Mouse (Mus musculus): ENCODE results near the gene Gm13697.
"Not testable (repeated sequence)": the region's sequence is repeated elsewhere in the genome, so short reads cannot be mapped to it uniquely, and the experiment has no call there.

Gm13697 gene

DNA sequence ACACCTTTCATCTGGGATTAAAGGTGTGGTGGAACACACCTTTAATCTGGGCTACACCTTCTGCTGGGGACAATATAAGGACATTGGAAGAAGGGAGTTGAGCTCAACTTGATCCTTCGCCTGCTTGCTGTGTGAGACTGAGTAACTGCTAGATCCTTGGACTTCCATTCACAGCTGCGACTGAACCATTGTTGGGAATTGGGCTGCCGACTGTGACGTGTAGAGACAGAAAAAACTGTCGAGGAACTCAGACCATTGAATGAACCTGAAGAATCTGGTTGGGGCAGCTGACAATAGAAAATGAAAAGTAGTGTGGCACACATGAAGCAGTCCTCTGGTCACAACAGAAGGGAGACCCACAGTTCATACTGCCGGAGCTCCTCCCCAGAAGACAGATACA is at the start of gene Gm13697:
TSS of gene Gm13697 (plus strand) at position 301 of the 400 bp plus-strand sequence.
- not testable (repeated sequence) for DNase-seq

- peak; percentile 44 for DNase-seq
Observed at GRCm38 (mm10) chr2:83940931-83941361, 43.6 kb upstream of the Gm13697 start, which contains the start of gene Zswim2. Gene Zswim2 (minus strand): TSS chr2:83941228.

- DNase-seq, result no peak
Observed at GRCm38 (mm10) chr2:83941378-83941777, 43.2 kb upstream of the Gm13697 start.

DNA sequence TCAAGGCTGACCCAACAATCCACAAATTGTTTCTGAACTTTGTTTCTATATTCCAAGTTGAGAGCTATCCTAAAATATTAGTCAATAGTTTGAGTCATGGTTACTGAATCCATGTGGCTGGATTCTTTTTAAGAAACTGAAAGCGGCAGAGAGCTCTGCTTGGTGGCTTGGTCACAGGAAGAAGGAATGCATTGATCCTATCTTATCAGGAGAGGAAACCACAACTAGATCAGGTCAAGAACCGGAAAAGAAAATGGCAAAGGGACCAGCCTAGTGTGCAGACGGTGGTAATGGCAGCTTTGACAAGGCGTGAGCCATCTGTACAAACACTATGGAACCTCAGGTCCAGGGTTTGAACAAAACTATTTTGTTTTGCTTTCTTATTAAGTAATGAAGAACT is 42.8 kb upstream of the Gm13697 start:
- no peak for DNase-seq

DNA sequence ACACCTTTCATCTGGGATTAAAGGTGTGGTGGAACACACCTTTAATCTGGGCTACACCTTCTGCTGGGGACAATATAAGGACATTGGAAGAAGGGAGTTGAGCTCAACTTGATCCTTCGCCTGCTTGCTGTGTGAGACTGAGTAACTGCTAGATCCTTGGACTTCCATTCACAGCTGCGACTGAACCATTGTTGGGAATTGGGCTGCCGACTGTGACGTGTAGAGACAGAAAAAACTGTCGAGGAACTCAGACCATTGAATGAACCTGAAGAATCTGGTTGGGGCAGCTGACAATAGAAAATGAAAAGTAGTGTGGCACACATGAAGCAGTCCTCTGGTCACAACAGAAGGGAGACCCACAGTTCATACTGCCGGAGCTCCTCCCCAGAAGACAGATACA is 29.1 kb upstream of the Gm13697 start, which contains the start of gene Gm13698:
TSS of gene Gm13698 (plus strand) at position 301 of the 400 bp plus-strand sequence.
- not testable (repeated sequence) for DNase-seq

GRCm38 (mm10) chr2:83961203-83961602 is 23.3 kb upstream of the Gm13697 start, which contains the start of gene Gm13693:
Gene Gm13693 (plus strand): TSS chr2:83961503.
- not testable (repeated sequence) for DNase-seq

GRCm38 (mm10) chr2:83967013-83967412 is 17.5 kb upstream of the Gm13697 start, which contains the start of gene Gm13695:
Gene Gm13695 (plus strand): TSS chr2:83967313.
- DNase-seq, result not testable (repeated sequence)

DNA sequence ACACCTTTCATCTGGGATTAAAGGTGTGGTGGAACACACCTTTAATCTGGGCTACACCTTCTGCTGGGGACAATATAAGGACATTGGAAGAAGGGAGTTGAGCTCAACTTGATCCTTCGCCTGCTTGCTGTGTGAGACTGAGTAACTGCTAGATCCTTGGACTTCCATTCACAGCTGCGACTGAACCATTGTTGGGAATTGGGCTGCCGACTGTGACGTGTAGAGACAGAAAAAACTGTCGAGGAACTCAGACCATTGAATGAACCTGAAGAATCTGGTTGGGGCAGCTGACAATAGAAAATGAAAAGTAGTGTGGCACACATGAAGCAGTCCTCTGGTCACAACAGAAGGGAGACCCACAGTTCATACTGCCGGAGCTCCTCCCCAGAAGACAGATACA is 11.7 kb upstream of the Gm13697 start, which contains the start of gene Gm13696:
TSS of gene Gm13696 (plus strand) at position 301 of the 400 bp plus-strand sequence.
- DNase-seq, result not testable (repeated sequence)

GRCm38 (mm10) chr2:83978633-83979032 is 5.9 kb upstream of the Gm13697 start, which contains the start of gene Gm13694:
Gene Gm13694 (plus strand): TSS chr2:83978933.
- DNase-seq, result not testable (repeated sequence)

- not testable (repeated sequence) for DNase-seq
Observed at GRCm38 (mm10) chr2:83990253-83990652, 5.7 kb downstream of the Gm13697 start, which contains the start of gene Gm13691. Gene Gm13691 (plus strand): TSS chr2:83990553.

- DNase-seq, result peak; percentile 37
Observed at GRCm38 (mm10) chr2:83993639-83994255, 9.2 kb downstream of the Gm13697 start.

- DNase-seq, result not testable (repeated sequence)
Observed at GRCm38 (mm10) chr2:83994526-83994925, 10.0 kb downstream of the Gm13697 start.

DNA sequence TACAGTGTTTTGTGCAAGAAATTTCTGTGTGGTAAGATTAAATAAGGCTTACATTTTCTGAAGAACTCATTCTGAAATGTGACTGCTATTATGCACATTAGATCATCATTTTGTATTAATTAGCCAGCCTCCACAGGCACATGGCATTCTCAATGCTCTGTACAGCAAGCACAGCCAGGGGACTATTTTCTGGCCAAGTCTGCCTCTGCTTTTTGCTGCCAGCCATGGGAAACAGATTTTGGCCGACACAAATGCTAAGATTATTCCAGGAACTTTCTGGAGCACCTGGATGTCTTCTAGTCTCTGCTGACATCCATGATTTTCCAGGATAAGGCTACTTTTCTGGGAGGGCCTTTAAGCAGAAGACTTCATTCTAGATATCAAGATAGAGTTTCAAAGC is 24.4 kb downstream of the Gm13697 start:
- DNase-seq, result no peak

DNA sequence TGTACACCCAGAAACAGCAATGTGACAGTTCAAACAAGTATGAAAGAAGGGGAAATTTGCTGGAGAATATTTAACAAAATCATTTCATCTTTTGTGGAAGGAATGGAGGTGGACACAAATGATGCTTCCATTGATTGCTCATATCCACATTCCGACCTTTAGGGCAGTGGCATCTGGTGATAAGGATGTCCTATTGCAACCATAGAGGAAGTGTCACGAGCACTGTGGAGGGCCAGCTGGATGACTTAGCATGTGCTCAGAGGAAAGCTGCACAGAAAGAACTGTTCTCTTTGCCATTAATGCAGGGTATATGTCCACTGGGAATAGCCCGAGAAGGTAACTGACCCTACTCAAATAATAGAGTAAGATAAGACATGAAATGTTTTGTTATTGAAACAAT is 25.3 kb downstream of the Gm13697 start:
- peak; percentile 23 for DNase-seq

GRCm38 (mm10) chr2:84014572-84014971 is 30.0 kb downstream of the Gm13697 start:
- DNase-seq, result no peak

DNA sequence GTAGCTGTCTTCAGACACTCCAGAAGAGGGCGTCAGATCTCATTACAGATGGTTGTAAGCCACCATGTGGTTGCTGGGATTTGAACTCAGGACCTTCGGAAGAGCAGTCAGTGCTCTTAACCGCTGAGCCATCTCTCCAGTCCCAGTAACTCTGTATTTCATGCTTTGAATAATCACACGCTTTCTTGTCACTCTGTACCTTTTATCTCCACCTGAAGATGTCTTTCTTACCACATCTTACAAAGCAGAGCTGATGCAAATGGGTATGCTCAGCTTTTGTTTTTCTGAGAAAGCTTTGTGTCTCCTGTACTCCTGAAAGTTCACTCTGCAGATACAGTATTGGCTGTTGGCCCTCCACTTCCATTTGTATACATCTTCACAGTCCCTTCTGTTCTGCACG is 31.7 kb downstream of the Gm13697 start:
- not testable (repeated sequence) for DNase-seq

- no peak for DNase-seq
Observed at GRCm38 (mm10) chr2:84018330-84018729, 33.8 kb downstream of the Gm13697 start.

- DNase-seq, result peak; percentile 68
Observed at GRCm38 (mm10) chr2:84019519-84020305, 35.2 kb downstream of the Gm13697 start.

DNA sequence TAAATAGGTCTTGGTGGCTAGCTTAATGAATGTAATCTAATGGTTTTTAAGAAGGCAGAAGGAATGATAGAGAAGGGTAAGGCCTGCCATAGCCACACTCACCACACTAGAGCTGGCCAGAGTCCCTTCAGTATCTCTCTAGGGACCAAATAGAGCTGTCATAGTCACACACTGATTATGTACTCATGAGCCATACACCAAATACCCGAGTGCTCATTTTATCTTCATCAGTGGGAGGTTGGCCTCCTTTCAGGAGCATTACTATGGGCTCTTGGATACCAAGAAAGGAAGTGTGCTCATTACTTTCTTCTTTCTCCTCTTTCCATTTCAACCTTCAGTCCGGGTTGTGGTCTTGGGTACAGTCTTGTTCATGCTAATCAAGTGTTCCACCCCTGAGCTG is 37.4 kb downstream of the Gm13697 start:
- DNase-seq, result no peak

- no peak for DNase-seq
Observed at GRCm38 (mm10) chr2:84022905-84023304, 38.4 kb downstream of the Gm13697 start.

GRCm38 (mm10) chr2:84023319-84023718 is 38.8 kb downstream of the Gm13697 start:
- no peak for DNase-seq

DNA sequence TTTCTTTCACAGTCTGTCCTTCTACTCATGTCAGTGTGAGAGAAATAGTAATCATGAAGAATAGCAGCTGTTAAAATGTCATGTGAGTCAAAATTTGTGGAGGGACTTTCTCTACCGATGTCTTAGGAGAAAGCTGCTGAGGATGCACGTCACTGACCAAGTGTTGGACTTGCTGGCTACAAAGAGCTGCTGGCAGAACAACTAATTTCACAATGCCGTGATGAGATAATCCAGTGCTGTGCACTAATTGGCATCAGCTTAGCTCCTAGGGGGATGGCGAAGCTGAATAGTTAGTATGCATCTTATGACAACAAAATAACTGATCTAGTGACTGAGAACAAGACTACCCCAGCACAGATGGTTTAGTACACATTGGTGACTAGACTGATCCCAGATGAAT is 40.7 kb downstream of the Gm13697 start:
- no peak for DNase-seq

DNA sequence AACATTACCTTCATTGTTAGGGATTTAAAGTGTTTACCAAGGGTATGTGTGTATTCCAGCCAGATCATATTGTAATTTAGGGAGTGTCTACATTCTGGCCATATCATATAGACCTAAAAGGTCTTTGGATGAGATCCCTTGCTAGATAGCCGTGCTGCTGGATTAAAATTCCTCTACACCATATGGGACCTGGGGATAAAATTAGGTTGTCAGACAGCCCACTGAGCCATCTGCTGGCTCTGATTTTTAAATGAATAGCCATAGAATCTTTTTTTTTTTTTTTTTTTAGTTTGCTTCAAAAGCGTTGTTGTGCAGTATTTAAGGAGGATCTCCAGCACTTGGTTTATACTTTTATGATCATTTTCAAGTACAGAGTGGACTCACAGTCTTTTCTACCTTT is 48.0 kb downstream of the Gm13697 start:
- no peak for DNase-seq

DNA sequence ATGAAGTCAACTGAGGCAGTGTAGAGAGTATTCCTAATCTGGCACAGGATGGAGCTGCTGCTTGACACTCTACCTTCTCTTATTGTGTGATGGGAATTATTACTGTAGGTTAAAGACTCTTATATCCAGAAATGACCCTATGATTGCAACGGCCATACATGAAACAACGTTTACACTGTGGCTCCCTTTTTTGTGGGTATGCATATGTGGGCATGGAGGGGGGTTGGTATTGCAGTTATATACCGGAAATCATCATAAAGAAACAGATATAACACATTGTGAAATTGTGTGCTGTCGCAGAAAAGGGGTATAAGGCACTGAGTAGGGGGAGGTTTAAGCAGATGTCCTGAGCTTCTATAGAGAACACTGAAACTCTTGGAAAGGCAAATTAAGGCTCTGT is 51.5 kb downstream of the Gm13697 start:
- DNase-seq, result no peak

Data from kidney, postnatal 14 days (tissue).